Mouse (Mus musculus) olfactory bulb, adult 2 months (tissue): ENCODE measurements around the gene Gm9844.

Source experiments
- CTCF ChIP-seq: fragments of 200-500 bp; IDR thresholded peaks from 2 replicates; pipeline ENCODE4 v1.5.1; 2012; ENCODE audit warnings: low read depth, mild to moderate bottlenecking, low read length, moderate library complexity; ENCODE audit not compliant: insufficient read depth
- POLR2A ChIP-seq: fragments of 200-500 bp; IDR thresholded peaks from 2 replicates; pipeline ENCODE4 v1.6.1; 2012; ENCODE audit warnings: mild to moderate bottlenecking, low read depth, low read length, moderate library complexity; ENCODE audit not compliant: insufficient read depth

DNA sequence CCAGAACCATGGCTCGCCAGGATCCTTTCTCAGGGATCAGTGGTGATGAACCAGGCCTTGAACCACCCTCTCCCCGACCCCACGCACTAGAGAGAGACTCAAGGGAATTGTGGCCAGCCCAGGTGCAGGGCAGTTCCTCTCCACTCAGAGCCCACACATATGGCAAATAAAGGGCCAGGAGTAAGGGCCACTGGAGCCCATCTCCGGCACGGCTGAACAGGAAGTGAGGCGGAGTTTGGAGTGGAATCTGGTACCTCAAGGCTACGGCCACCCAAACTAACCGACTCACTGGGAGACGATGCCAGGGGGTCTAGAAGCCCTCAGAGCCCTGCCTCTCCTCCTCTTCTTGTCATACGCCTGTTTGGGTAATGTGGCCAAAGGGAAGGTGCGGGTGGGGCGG is 35.2 kb downstream of the Gm9844 start, which contains the start of gene Cd79a:
- TF ChIP-seq POLR2A (no peak), CTCF (no peak)
